Mouse (Mus musculus): ENCODE measurements around the gene Smox. TPM values are rescaled to one million over a fixed set of nuclear protein-coding genes. Genes with fewer than 3 reads are reported as not detected.

Gene Smox
- total RNA-seq, 2 experiments from 2014 or later: 67.7 to 73.5 TPM

Other genes with a start within 250 kb of the Smox start
- gene Pank2, start 229.0 kb upstream of the Smox start, total RNA-seq (2021): 10 to 100 TPM; 64.4 to 70.3 TPM
- 10 to 100 TPM; 38.2 to 40.0 TPM for gene Rnf24, start 138.6 kb upstream of the Smox start, total RNA-seq (2021)
- 10 to 100 TPM; 47.0 to 62.0 TPM for gene Adra1d, start 70.8 kb downstream of the Smox start, total RNA-seq (2021)